ENCODE assay signal across 9 mouse cellular contexts in genomic region chr6:85186033-85186743, GRCm38 (mm10). TPM values are rescaled to one million over a fixed set of nuclear protein-coding genes. Genes with fewer than 3 reads are reported as not detected.
DNase-seq lines count a peak whose midpoint lies in the region; ATAC-seq and TF ChIP-seq lines count a peak whose summit lies in the region.
"Had no signal": no experiment of that assay in that cellular context is flagged by ENCODE, and none has a peak within 500 bp of the region (broad histone marks: within the 10 kb centered on the region; RNA-seq: fewer than 3 reads in every experiment).

No protein-coding gene starts in this region.

- H3K9ac ChIP-seq in hindbrain, embryonic 11.5 days (ENCODE audit: low read depth, low read length): no peak overlapping the region
- H3K9ac ChIP-seq in hindbrain, postnatal 0 days (replicated peaks; ENCODE audit: low read length): no peak overlapping the region
- H3K9ac ChIP-seq in embryonic facial prominence, embryonic 12.5 days: no peak overlapping the region
- H3K9ac ChIP-seq in midbrain, embryonic 15.5 days: no peak overlapping the region

- ATAC-seq in hindbrain, embryonic 11.5 days (ENCODE audit: low FRiP score): no peak
- no peak for ATAC-seq in hindbrain, postnatal 0 days
- ATAC-seq in embryonic facial prominence, embryonic 12.5 days (ENCODE audit: insufficient number of reproducible peaks, insufficient read depth, low FRiP score, low TSS enrichment): no peak
- no peak for ATAC-seq in midbrain, embryonic 15.5 days (replicated peaks)

- no peak overlapping the region for H3K4me3 ChIP-seq in hindbrain, embryonic 11.5 days (ENCODE audit: low read depth, low read length)
- no peak overlapping the region for H3K4me3 ChIP-seq in hindbrain, postnatal 0 days (ENCODE audit: low read length)
- H3K4me3 ChIP-seq in embryonic facial prominence, embryonic 12.5 days: 0 out of 2 replicates have a peak overlapping the region, but pooled peaks have one; percentile 12
- peak overlapping the region; percentile 38 for H3K4me3 ChIP-seq in midbrain, embryonic 15.5 days

- H3K4me1 ChIP-seq in hindbrain, embryonic 11.5 days (replicated peaks; ENCODE audit: control insufficient read depth, insufficient read depth, low read length): peaks cover 17% of the 10 kb centered on the region
- H3K4me1 ChIP-seq in hindbrain, postnatal 0 days (ENCODE audit: insufficient read depth, low read length): peaks cover 11% of the 10 kb centered on the region
- H3K4me1 ChIP-seq in embryonic facial prominence, embryonic 12.5 days: peaks cover 24% of the 10 kb centered on the region
- peaks cover 43% of the 10 kb centered on the region for H3K4me1 ChIP-seq in midbrain, embryonic 15.5 days

- no peak overlapping the region for H3K4me2 ChIP-seq in hindbrain, embryonic 11.5 days (replicated peaks; ENCODE audit: low read depth, low read length)
- no peak overlapping the region for H3K4me2 ChIP-seq in hindbrain, postnatal 0 days (ENCODE audit: low read depth, low read length)
- H3K4me2 ChIP-seq in embryonic facial prominence, embryonic 12.5 days (replicated peaks): peak overlapping the region; percentile 79
- H3K4me2 ChIP-seq in midbrain, embryonic 15.5 days: peak overlapping the region; percentile 32

- 1% methylated on average over 33 of the region's 33 CpGs for WGBS in hindbrain, embryonic 11.5 days
- WGBS in hindbrain, postnatal 0 days: 2% methylated on average over 33 of the region's 33 CpGs
- WGBS in embryonic facial prominence, embryonic 12.5 days: 2% methylated on average over 33 of the region's 33 CpGs
- WGBS in midbrain, embryonic 15.5 days: 2% methylated on average over 33 of the region's 33 CpGs

- H3K9me3 ChIP-seq in hindbrain, embryonic 11.5 days (ENCODE audit: control insufficient read depth, low read length): no peaks in the 10 kb centered on the region
- no peaks in the 10 kb centered on the region for H3K9me3 ChIP-seq in hindbrain, postnatal 0 days (ENCODE audit: low read length)
- no peaks in the 10 kb centered on the region for H3K9me3 ChIP-seq in embryonic facial prominence, embryonic 12.5 days
- H3K9me3 ChIP-seq in midbrain, embryonic 15.5 days: no peaks in the 10 kb centered on the region

- peaks cover 64% of the 10 kb centered on the region for H3K27me3 ChIP-seq in hindbrain, embryonic 11.5 days (ENCODE audit: control insufficient read depth, insufficient read depth, low read length)
- H3K27me3 ChIP-seq in hindbrain, postnatal 0 days (ENCODE audit: insufficient read depth, low read length): peaks cover 39% of the 10 kb centered on the region
- H3K27me3 ChIP-seq in embryonic facial prominence, embryonic 12.5 days: peaks cover 60% of the 10 kb centered on the region
- H3K27me3 ChIP-seq in midbrain, embryonic 15.5 days (replicated peaks): peaks cover 44% of the 10 kb centered on the region

- TF ChIP-seq CTCF in hindbrain, postnatal 0 days (IDR thresholded peaks at IDR 0.05; ENCODE audit: low read depth): no peak

- no peaks in the 10 kb centered on the region for H3K36me3 ChIP-seq in hindbrain, embryonic 11.5 days (ENCODE audit: control insufficient read depth, insufficient read depth, low read length)
- no peaks in the 10 kb centered on the region for H3K36me3 ChIP-seq in hindbrain, postnatal 0 days (ENCODE audit: insufficient read depth, low read length)
- H3K36me3 ChIP-seq in embryonic facial prominence, embryonic 12.5 days: no peaks in the 10 kb centered on the region
- H3K36me3 ChIP-seq in midbrain, embryonic 15.5 days (replicated peaks): no peaks in the 10 kb centered on the region

- H3K27ac ChIP-seq in hindbrain, embryonic 11.5 days (ENCODE audit: low read depth, low read length): no peak overlapping the region
- H3K27ac ChIP-seq in hindbrain, postnatal 0 days: no peak overlapping the region
- no peak overlapping the region for H3K27ac ChIP-seq in embryonic facial prominence, embryonic 12.5 days
- no peak overlapping the region for H3K27ac ChIP-seq in midbrain, embryonic 15.5 days

- DNase-seq in hindbrain, embryonic 11.5 days (ENCODE audit: low spot score): peak; percentile 60
- DNase-seq in hindbrain, postnatal 0 days (ENCODE audit: low spot score): no peak
- DNase-seq in kidney, adult 9 months: peak; percentile 80
- DNase-seq in layer of hippocampus, adult 8-10 months (ENCODE audit: low spot score in 2 of 2): no peak
- no peak for DNase-seq in frontal cortex, postnatal 25 days (ENCODE audit: low spot score in 2 of 2)
- DNase-seq in gastrocnemius, postnatal 10 days: no peak

RNA-seq across cellular contexts. Expression of gene Emx1, which starts 1.1 kb away (rescaled TPM):
- 0.13 TPM in 1 of 2 replicates, not detected in the other for polyA plus RNA-seq in hindbrain, embryonic 11.5 days (2014; fragmentation: Nextera tagmentation; extraction: Ambion mirVana)
- 0.52 and 0.61 TPM in 2 replicates for total RNA-seq in hindbrain, postnatal 0 days (2014; rRNA removed)
- polyA plus RNA-seq in hindbrain, postnatal 0 days (2015; fragmentation: Nextera tagmentation; extraction: Ambion mirVana): 0.11 TPM in 1 of 2 replicates, not detected in the other
- polyA plus RNA-seq in embryonic facial prominence, embryonic 12.5 days (2016; fragmentation: Nextera tagmentation; extraction: Ambion mirVana): 0.68 and 1.8 TPM in 2 replicates
- 1.4 and 3.2 TPM in 2 replicates for polyA plus RNA-seq in midbrain, embryonic 15.5 days (2015; fragmentation: Nextera tagmentation; extraction: Ambion mirVana)
- 10 to 100 TPM; 15.0 to 22.5 (median 17.5) TPM for total RNA-seq in layer of hippocampus, adult 8-10 months (2022)
- not detected for total RNA-seq in gastrocnemius, postnatal 10 days (2021)
- total RNA-seq: hematopoietic stem cell, adult 5-6 weeks had no signal

RNA-seq across cellular contexts. Expression of gene Spr, which starts 48.6 kb away (rescaled TPM):
- 42.8 and 52.0 TPM in 2 replicates for polyA plus RNA-seq in hindbrain, embryonic 11.5 days (2014; fragmentation: Nextera tagmentation; extraction: Ambion mirVana)
- 44.3 and 45.0 TPM in 2 replicates for total RNA-seq in hindbrain, postnatal 0 days (2014; rRNA removed)
- 36.1 TPM in 2 replicates for polyA plus RNA-seq in hindbrain, postnatal 0 days (2015; fragmentation: Nextera tagmentation; extraction: Ambion mirVana)
- 41.7 and 44.9 TPM in 2 replicates for polyA plus RNA-seq in embryonic facial prominence, embryonic 12.5 days (2016; fragmentation: Nextera tagmentation; extraction: Ambion mirVana)
- 24.8 and 25.6 TPM in 2 replicates for polyA plus RNA-seq in midbrain, embryonic 15.5 days (2015; fragmentation: Nextera tagmentation; extraction: Ambion mirVana)
- total RNA-seq in layer of hippocampus, adult 8-10 months (2022): 10 to 100 TPM; 39.2 to 56.1 (median 48.4) TPM
- 10 to 100 TPM; 20.0 to 22.2 TPM for total RNA-seq in gastrocnemius, postnatal 10 days (2021)

Comparison
In these comparisons a context has a peak if more than half of its experiments do, and no peak if none do; other contexts are left out.
1. DNase-seq: peak in hindbrain, embryonic 11.5 days (single experiment) and kidney, adult 9 months (single experiment); none in hindbrain, postnatal 0 days (single experiment), layer of hippocampus, adult 8-10 months (0 of 2), frontal cortex, postnatal 25 days (0 of 2) and gastrocnemius, postnatal 10 days (single experiment).
2. H3K4me2 ChIP-seq: peak in embryonic facial prominence, embryonic 12.5 days (single experiment) and midbrain, embryonic 15.5 days (single experiment); none in hindbrain, embryonic 11.5 days (single experiment) and hindbrain, postnatal 0 days (single experiment).
3. H3K4me3 ChIP-seq: peak in embryonic facial prominence, embryonic 12.5 days (single experiment) and midbrain, embryonic 15.5 days (single experiment); none in hindbrain, embryonic 11.5 days (single experiment) and hindbrain, postnatal 0 days (single experiment).